Mouse (Mus musculus) subcutaneous adipose tissue, adult 2 months (tissue): Measurements from ENCODE around the gene Defa23. TPM values are rescaled to one million over a fixed set of nuclear protein-coding genes. Genes with fewer than 3 reads are reported as not detected.

ENCODE experiments used
- polyA plus RNA-seq: library from polyadenylated mRNA; depleted of rRNA; stranded (reverse); fragments of >200 nt; gene quantifications from 2 replicates; pipeline ENCODE4 v1.2.3, GENCODE M21; 2012; ENCODE audit warnings: low replicate concordance; rRNA removed

Gene Defa23
- not detected in 2 replicates for polyA plus RNA-seq

GRCm38 (mm10) chr8:21054747-21055146 is at the start of gene Defa23:
TSS of gene Defa23 (plus strand) at chr8:21055047.

GRCm38 (mm10) chr8:21025245-21025644 is 29.6 kb upstream of the Defa23 start, which contains the start of gene Defa21:
TSS of gene Defa21 (plus strand) at chr8:21025545.

GRCm38 (mm10) chr8:21064738-21065137 is 9.9 kb downstream of the Defa23 start, which contains the start of gene Defa35:
TSS of gene Defa35 (plus strand) at chr8:21065038.

GRCm38 (mm10) chr8:21084142-21084541 is 29.3 kb downstream of the Defa23 start, which contains the start of gene Defa25:
TSS of gene Defa25 (plus strand) at chr8:21084442.

GRCm38 (mm10) chr8:21095950-21096349 is 41.1 kb downstream of the Defa23 start, which contains the start of gene Gm14851:
TSS of gene Gm14851 (minus strand) at chr8:21096050.

Other genes starting within 250 kb of the Defa23 start
- not detected in 2 replicates for gene Defb33, start 162.4 kb upstream of the Defa23 start, polyA plus RNA-seq
- 0.29 TPM in 1 of 2 replicates, not detected in the other for gene Gm15056, start 152.4 kb upstream of the Defa23 start, polyA plus RNA-seq
- 0.21 TPM in 1 of 2 replicates, not detected in the other for gene Gm6040, start 133.0 kb upstream of the Defa23 start, polyA plus RNA-seq
- gene AY761185, start 110.3 kb upstream of the Defa23 start, polyA plus RNA-seq, result 0.82 and 2.9 TPM in 2 replicates
- gene Defa21, start 29.5 kb upstream of the Defa23 start, polyA plus RNA-seq, result not detected in 2 replicates
- gene Defa35, start 10.0 kb downstream of the Defa23 start, polyA plus RNA-seq, result not detected in 2 replicates
- not detected in 2 replicates for gene Defa25, start 29.4 kb downstream of the Defa23 start, polyA plus RNA-seq
- gene Gm14851, start 41.0 kb downstream of the Defa23 start, polyA plus RNA-seq, result not detected in 2 replicates
- not detected in 2 replicates for gene Defa30, start 79.6 kb downstream of the Defa23 start, polyA plus RNA-seq
- gene Defa22, start 107.2 kb downstream of the Defa23 start, polyA plus RNA-seq, result not detected in 2 replicates
- not detected in 2 replicates for gene Defa31, start 136.6 kb downstream of the Defa23 start, polyA plus RNA-seq
- gene Gm15293, start 146.5 kb downstream of the Defa23 start, polyA plus RNA-seq, result not detected in 2 replicates
- gene Gm15292, start 194.7 kb downstream of the Defa23 start, polyA plus RNA-seq, result not detected in 2 replicates